Mouse (Mus musculus): ENCODE measurements around the gene Krtap29-1.

GRCm38 (mm10) chr11:100008336-100008735 lies 29.5 kb upstream of the Krtap29-1 start:
- TF ChIP-seq CTCF (IDR thresholded peaks at IDR 0.05): no peak
- no peak for TF ChIP-seq POLR2A (IDR thresholded peaks at IDR 0.05; ENCODE audit: insufficient read depth, low read depth, low read length)
- no peak for TF ChIP-seq EP300 (IDR thresholded peaks at IDR 0.05; ENCODE audit: insufficient read depth, low read depth, low read length)

Data from heart, adult 2 months (tissue).